Mouse (Mus musculus): ENCODE results near the gene Rpl18a. TPM values are rescaled to one million over a fixed set of nuclear protein-coding genes. Genes with fewer than 3 reads are reported as not detected.
A peak's percentile ranks its signal among the peaks of the same experiment; 100 is the strongest.

Gene Rpl18a
- polyA plus RNA-seq, 1 experiment from 2014 or later: 2,947 TPM

DNA sequence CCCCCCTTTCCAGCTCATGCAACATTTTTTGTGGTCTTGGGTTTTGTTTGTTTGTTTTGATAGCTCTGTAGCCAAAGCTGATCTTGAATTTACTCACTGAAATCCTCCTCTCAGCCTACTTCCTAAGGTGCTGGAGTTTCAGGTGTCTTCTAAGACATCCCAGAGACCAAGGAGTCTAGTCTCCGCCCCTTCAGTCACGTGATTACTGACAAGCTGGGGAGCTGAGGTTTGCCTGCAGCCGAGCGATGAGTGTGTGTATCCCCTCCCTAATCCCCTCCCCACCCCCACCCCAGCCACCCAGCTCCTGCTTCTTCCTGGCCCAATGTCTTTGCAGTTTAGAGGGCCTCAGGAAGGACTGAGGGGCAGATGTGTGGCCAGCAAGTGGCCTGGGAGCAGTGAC lies 39.7 kb downstream of the Rpl18a start:
- TF ChIP-seq CTCF (IDR thresholded peaks at IDR 0.05; ENCODE audit: low read depth): no peak
- no peak overlapping the region for H3K4me2 ChIP-seq (replicated peaks; ENCODE audit: low read depth)
- no peak for ATAC-seq
- 38% methylated on average over 4 of the region's 4 CpGs for WGBS
- no peak overlapping the region for H3K9ac ChIP-seq (ENCODE audit: low read depth, low read length)
- no peak overlapping the region for H3K4me3 ChIP-seq (ENCODE audit: low read depth, low read length)
- H3K9me3 ChIP-seq (ENCODE audit: control insufficient read depth): no peaks in the 10 kb centered on the region
- no peak overlapping the region for H3K27ac ChIP-seq (ENCODE audit: low read depth, low read length)
- H3K36me3 ChIP-seq (ENCODE audit: control insufficient read depth, insufficient read depth): no peaks in the 10 kb centered on the region
- H3K27me3 ChIP-seq (replicated peaks; ENCODE audit: control insufficient read depth, insufficient read depth, low read length): peaks cover 12% of the 10 kb centered on the region
- H3K4me1 ChIP-seq (replicated peaks; ENCODE audit: control insufficient read depth, insufficient read depth, low read length): no peaks in the 10 kb centered on the region; the same call in 1 of the 2 replicates

GRCm38 (mm10) chr8:70856541-70857197 lies 40.5 kb downstream of the Rpl18a start:
- H3K36me3 ChIP-seq (ENCODE audit: control insufficient read depth, insufficient read depth): no peaks in the 10 kb centered on the region

GRCm38 (mm10) chr8:70856028-70856427 lies 41.2 kb downstream of the Rpl18a start:
- H3K4me3 ChIP-seq (ENCODE audit: low read depth, low read length): no peak overlapping the region
- no peak for ATAC-seq
- H3K27ac ChIP-seq (ENCODE audit: low read depth, low read length): no peak overlapping the region
- H3K4me1 ChIP-seq (replicated peaks; ENCODE audit: control insufficient read depth, insufficient read depth, low read length): no peaks in the 10 kb centered on the region; the same call in 1 of the 2 replicates
- WGBS: 71% methylated on average over 5 of the region's 5 CpGs
- no peaks in the 10 kb centered on the region for H3K36me3 ChIP-seq (ENCODE audit: control insufficient read depth, insufficient read depth)
- no peak overlapping the region for H3K9ac ChIP-seq (ENCODE audit: low read depth, low read length)
- no peaks in the 10 kb centered on the region for H3K9me3 ChIP-seq (ENCODE audit: control insufficient read depth)
- no peak overlapping the region for H3K4me2 ChIP-seq (replicated peaks; ENCODE audit: low read depth)
- no peak for TF ChIP-seq CTCF (IDR thresholded peaks at IDR 0.05; ENCODE audit: low read depth)
- no peaks in the 10 kb centered on the region for H3K27me3 ChIP-seq (replicated peaks; ENCODE audit: control insufficient read depth, insufficient read depth, low read length)

More at GRCm38 (mm10) chr8:70856541-70857197, 40.5 kb downstream of the Rpl18a start:
- Histone ChIP-seq H3K27ac (ENCODE audit: low read depth, low read length) (no peak overlapping the region), H3K9ac (ENCODE audit: low read depth, low read length) (peak overlapping the region; percentile 27; the same call in 1 of the 2 replicates), H3K4me1 (replicated peaks; ENCODE audit: control insufficient read depth, insufficient read depth, low read length) (no peaks in the 10 kb centered on the region; the same call in 1 of the 2 replicates), H3K4me3 (ENCODE audit: low read depth, low read length) (peak overlapping the region; percentile 45), H3K27me3 (replicated peaks; ENCODE audit: control insufficient read depth, insufficient read depth, low read length) (peaks cover 4% of the 10 kb centered on the region; the same call in 1 of the 2 replicates), H3K9me3 (ENCODE audit: control insufficient read depth) (no peaks in the 10 kb centered on the region), H3K4me2 (replicated peaks; ENCODE audit: low read depth) (peak overlapping the region; percentile 84)
- ATAC-seq: peak; percentile 71
- no peak for TF ChIP-seq CTCF (IDR thresholded peaks at IDR 0.05; ENCODE audit: low read depth)
- WGBS: 7% methylated on average over 33 of the region's 33 CpGs

GRCm38 (mm10) chr8:70853863-70854262 lies 43.3 kb downstream of the Rpl18a start:
- Histone ChIP-seq H3K36me3 (ENCODE audit: control insufficient read depth, insufficient read depth) (no peaks in the 10 kb centered on the region), H3K4me3 (ENCODE audit: low read depth, low read length) (no peak overlapping the region), H3K27me3 (replicated peaks; ENCODE audit: control insufficient read depth, insufficient read depth, low read length) (no peaks in the 10 kb centered on the region), H3K9ac (ENCODE audit: low read depth, low read length) (no peak overlapping the region), H3K4me1 (replicated peaks; ENCODE audit: control insufficient read depth, insufficient read depth, low read length) (no peaks in the 10 kb centered on the region; the same call in 1 of the 2 replicates), H3K4me2 (replicated peaks; ENCODE audit: low read depth) (no peak overlapping the region), H3K27ac (ENCODE audit: low read depth, low read length) (no peak overlapping the region), H3K9me3 (ENCODE audit: control insufficient read depth) (no peaks in the 10 kb centered on the region)
- no peak for TF ChIP-seq CTCF (IDR thresholded peaks at IDR 0.05; ENCODE audit: low read depth)
- WGBS: 74% methylated on average over 2 of the region's 2 CpGs
- ATAC-seq: no peak

DNA sequence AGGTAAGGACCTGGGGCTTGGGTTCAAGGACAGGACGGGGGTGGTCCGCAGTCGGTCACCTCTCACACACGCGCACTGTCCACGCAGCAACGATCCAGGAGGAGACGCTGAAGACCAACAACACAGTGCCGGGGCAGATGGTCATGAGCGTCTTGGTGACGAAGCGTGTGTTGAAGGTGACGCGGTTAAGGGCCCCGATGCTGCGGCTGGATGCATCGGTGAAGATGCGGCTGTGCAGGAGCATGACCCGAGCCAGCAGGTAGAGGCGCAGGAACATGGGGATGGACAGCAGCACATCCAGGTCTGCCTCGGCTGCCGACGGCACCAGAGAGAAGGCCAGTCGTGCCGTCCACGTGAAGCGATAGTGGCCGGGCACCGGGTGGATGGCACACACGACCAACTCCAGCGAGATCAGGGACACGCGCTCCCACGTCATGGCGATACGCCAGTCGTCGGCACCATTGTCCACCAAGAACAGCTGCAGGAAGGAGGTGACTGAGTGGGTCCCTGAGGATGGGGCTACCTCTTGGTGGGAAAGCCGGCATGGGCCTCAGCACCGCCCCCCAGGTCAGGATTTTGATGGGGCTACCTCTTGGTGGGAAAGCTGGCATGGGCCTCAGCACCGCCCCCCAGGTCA lies 44.5 kb downstream of the Rpl18a start:
- Histone ChIP-seq H3K9me3 (ENCODE audit: control insufficient read depth) (no peaks in the 10 kb centered on the region), H3K4me2 (replicated peaks; ENCODE audit: low read depth) (no peak overlapping the region), H3K4me1 (replicated peaks; ENCODE audit: control insufficient read depth, insufficient read depth, low read length) (no peaks in the 10 kb centered on the region; the same call in 1 of the 2 replicates), H3K4me3 (ENCODE audit: low read depth, low read length) (no peak overlapping the region), H3K27me3 (replicated peaks; ENCODE audit: control insufficient read depth, insufficient read depth, low read length) (no peaks in the 10 kb centered on the region), H3K36me3 (ENCODE audit: control insufficient read depth, insufficient read depth) (no peaks in the 10 kb centered on the region), H3K9ac (ENCODE audit: low read depth, low read length) (no peak overlapping the region), H3K27ac (ENCODE audit: low read depth, low read length) (no peak overlapping the region)
- TF ChIP-seq CTCF (IDR thresholded peaks at IDR 0.05; ENCODE audit: low read depth): no peak
- no peak for ATAC-seq
- 88% methylated on average over 41 of the region's 41 CpGs for WGBS

DNA sequence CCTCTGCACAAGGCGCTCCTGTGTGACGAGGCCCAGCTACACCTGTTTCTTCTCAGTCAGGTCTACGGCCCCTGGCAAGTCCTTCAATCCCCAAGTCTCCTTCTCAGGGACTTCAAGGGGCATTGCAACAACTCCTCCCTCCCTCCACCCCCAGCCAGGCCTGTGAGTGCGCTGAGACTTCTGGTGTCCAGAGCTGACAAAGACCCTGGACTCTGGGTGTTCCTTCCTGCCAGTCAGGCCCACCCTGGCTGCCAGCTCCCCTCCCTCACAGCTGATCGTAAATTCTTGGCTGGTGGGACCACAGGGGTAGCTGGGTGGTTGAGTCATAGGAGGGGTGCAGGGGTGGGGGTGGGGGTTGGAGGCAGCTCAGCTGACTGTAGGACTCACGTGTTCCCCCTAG lies 45.4 kb downstream of the Rpl18a start:
- Histone ChIP-seq H3K9ac (ENCODE audit: low read depth, low read length) (0 out of 2 replicates have a peak overlapping the region, but pooled peaks have one; percentile 17), H3K4me1 (replicated peaks; ENCODE audit: control insufficient read depth, insufficient read depth, low read length) (no peaks in the 10 kb centered on the region; the same call in 1 of the 2 replicates), H3K27me3 (replicated peaks; ENCODE audit: control insufficient read depth, insufficient read depth, low read length) (no peaks in the 10 kb centered on the region), H3K27ac (ENCODE audit: low read depth, low read length) (no peak overlapping the region), H3K9me3 (ENCODE audit: control insufficient read depth) (no peaks in the 10 kb centered on the region), H3K36me3 (ENCODE audit: control insufficient read depth, insufficient read depth) (no peaks in the 10 kb centered on the region), H3K4me2 (replicated peaks; ENCODE audit: low read depth) (no peak overlapping the region), H3K4me3 (ENCODE audit: low read depth, low read length) (no peak overlapping the region)
- no peak for TF ChIP-seq CTCF (IDR thresholded peaks at IDR 0.05; ENCODE audit: low read depth)
- WGBS: 52% methylated on average over 6 of the region's 6 CpGs
- no peak for ATAC-seq
